Mouse (Mus musculus): ENCODE measurements at regions not wholly inside any gene's neighbourhood (a gene's known extent, or its start where the extent isn't known, plus 50 kb on each side); places are given as distances from the start of the nearest gene placed in this dataset.

- Histone ChIP-seq H3K27ac (ENCODE audit: low read length) (no peak overlapping the region), H3K36me3 (ENCODE audit: control insufficient read depth, insufficient read depth, low read length) (no peaks in the 10 kb centered on the region), H3K4me1 (ENCODE audit: control insufficient read depth, insufficient read depth, low read length) (0 out of 2 replicates have a peak, but pooled peaks cover 3% of the 10 kb centered on the region), H3K4me3 (ENCODE audit: low read depth, low read length) (no peak overlapping the region), H3K27me3 (ENCODE audit: control insufficient read depth, insufficient read depth, low read length) (no peaks in the 10 kb centered on the region), H3K9ac (replicated peaks; ENCODE audit: low read depth, low read length) (no peak overlapping the region), H3K9me3 (ENCODE audit: control insufficient read depth, low read depth, low read length) (no peaks in the 10 kb centered on the region), H3K4me2 (replicated peaks; ENCODE audit: low read depth, low read length) (no peak overlapping the region)
- ATAC-seq (ENCODE audit: insufficient number of reproducible peaks, insufficient read depth, low FRiP score, low read depth): no peak
- 74% methylated on average over 4 of the region's 4 CpGs for WGBS
These were observed 197.9 kb upstream of the Robo2 start for GRCm38 (mm10) chr16:74609564-74609963.

- Histone ChIP-seq H3K9me3 (ENCODE audit: control insufficient read depth, low read depth, low read length) (no peaks in the 10 kb centered on the region), H3K4me2 (replicated peaks; ENCODE audit: low read depth, low read length) (no peak overlapping the region), H3K27me3 (ENCODE audit: control insufficient read depth, insufficient read depth, low read length) (no peaks in the 10 kb centered on the region), H3K36me3 (ENCODE audit: control insufficient read depth, insufficient read depth, low read length) (no peaks in the 10 kb centered on the region), H3K4me3 (ENCODE audit: low read depth, low read length) (no peak overlapping the region), H3K4me1 (ENCODE audit: control insufficient read depth, insufficient read depth, low read length) (0 out of 2 replicates have a peak, but pooled peaks cover 2% of the 10 kb centered on the region), H3K9ac (replicated peaks; ENCODE audit: low read depth, low read length) (no peak overlapping the region), H3K27ac (ENCODE audit: low read length) (peak overlapping the region; percentile 74; the same call in 1 of the 2 replicates)
- 41% methylated on average over 1 of the region's 1 CpGs for WGBS
- peak; percentile 20; the same call in 1 of the 2 replicates for ATAC-seq (ENCODE audit: insufficient number of reproducible peaks, insufficient read depth, low FRiP score, low read depth)
These were observed 186.7 kb upstream of the Robo2 start for GRCm38 (mm10) chr16:74598361-74598760.

GRCm38 (mm10) chr16:74597735-74598340 is 186.2 kb upstream of the Robo2 start:
- peak; percentile 74; the same call in 1 of the 2 replicates for ATAC-seq (ENCODE audit: insufficient number of reproducible peaks, insufficient read depth, low FRiP score, low read depth)
- no peaks in the 10 kb centered on the region for H3K36me3 ChIP-seq (ENCODE audit: control insufficient read depth, insufficient read depth, low read length)
- 31% methylated on average over 4 of the region's 4 CpGs for WGBS
- H3K27me3 ChIP-seq (ENCODE audit: control insufficient read depth, insufficient read depth, low read length): no peaks in the 10 kb centered on the region
- 0 out of 2 replicates have a peak, but pooled peaks cover 2% of the 10 kb centered on the region for H3K4me1 ChIP-seq (ENCODE audit: control insufficient read depth, insufficient read depth, low read length)
- H3K4me3 ChIP-seq (ENCODE audit: low read depth, low read length): no peak overlapping the region
- peak overlapping the region; percentile 61; the same call in 1 of the 2 replicates for H3K27ac ChIP-seq (ENCODE audit: low read length)
- H3K4me2 ChIP-seq (replicated peaks; ENCODE audit: low read depth, low read length): no peak overlapping the region
- no peaks in the 10 kb centered on the region for H3K9me3 ChIP-seq (ENCODE audit: control insufficient read depth, low read depth, low read length)
- no peak overlapping the region for H3K9ac ChIP-seq (replicated peaks; ENCODE audit: low read depth, low read length)

GRCm38 (mm10) chr16:74591896-74592295 is 180.3 kb upstream of the Robo2 start:
- ATAC-seq (ENCODE audit: insufficient number of reproducible peaks, insufficient read depth, low FRiP score, low read depth): no peak
- H3K9me3 ChIP-seq (ENCODE audit: control insufficient read depth, low read depth, low read length): no peaks in the 10 kb centered on the region
- H3K4me1 ChIP-seq (ENCODE audit: control insufficient read depth, insufficient read depth, low read length): no peaks in the 10 kb centered on the region
- no peaks in the 10 kb centered on the region for H3K27me3 ChIP-seq (ENCODE audit: control insufficient read depth, insufficient read depth, low read length)
- H3K27ac ChIP-seq (ENCODE audit: low read length): no peak overlapping the region
- no peak overlapping the region for H3K4me3 ChIP-seq (ENCODE audit: low read depth, low read length)
- WGBS: 85% methylated on average over 4 of the region's 4 CpGs
- no peak overlapping the region for H3K9ac ChIP-seq (replicated peaks; ENCODE audit: low read depth, low read length)
- H3K36me3 ChIP-seq (ENCODE audit: control insufficient read depth, insufficient read depth, low read length): no peaks in the 10 kb centered on the region
- no peak overlapping the region for H3K4me2 ChIP-seq (replicated peaks; ENCODE audit: low read depth, low read length)

GRCm38 (mm10) chr16:74582645-74583423 is 171.2 kb upstream of the Robo2 start:
- WGBS: 84% methylated on average over 4 of the region's 4 CpGs
- H3K9me3 ChIP-seq (ENCODE audit: control insufficient read depth, low read depth, low read length): no peaks in the 10 kb centered on the region

GRCm38 (mm10) chr16:74548374-74548773 is 136.7 kb upstream of the Robo2 start:
- Histone ChIP-seq H3K9me3 (ENCODE audit: control insufficient read depth, low read depth, low read length) (no peaks in the 10 kb centered on the region), H3K4me2 (replicated peaks; ENCODE audit: low read depth, low read length) (no peak overlapping the region), H3K36me3 (ENCODE audit: control insufficient read depth, insufficient read depth, low read length) (no peaks in the 10 kb centered on the region), H3K27ac (ENCODE audit: low read length) (no peak overlapping the region), H3K27me3 (ENCODE audit: control insufficient read depth, insufficient read depth, low read length) (no peaks in the 10 kb centered on the region), H3K4me1 (ENCODE audit: control insufficient read depth, insufficient read depth, low read length) (no peaks in the 10 kb centered on the region), H3K4me3 (ENCODE audit: low read depth, low read length) (no peak overlapping the region), H3K9ac (replicated peaks; ENCODE audit: low read depth, low read length) (no peak overlapping the region)
- ATAC-seq (ENCODE audit: insufficient number of reproducible peaks, insufficient read depth, low FRiP score, low read depth): no peak
- 77% methylated on average over 5 of the region's 5 CpGs for WGBS

More at GRCm38 (mm10) chr16:74582645-74583423, 171.2 kb upstream of the Robo2 start:
- no peaks in the 10 kb centered on the region for H3K27me3 ChIP-seq (ENCODE audit: control insufficient read depth, insufficient read depth, low read length)
- no peak overlapping the region for H3K4me2 ChIP-seq (replicated peaks; ENCODE audit: low read depth, low read length)
- H3K27ac ChIP-seq (ENCODE audit: low read length): no peak overlapping the region
- H3K36me3 ChIP-seq (ENCODE audit: control insufficient read depth, insufficient read depth, low read length): no peaks in the 10 kb centered on the region
- no peak overlapping the region for H3K4me3 ChIP-seq (ENCODE audit: low read depth, low read length)
- H3K4me1 ChIP-seq (ENCODE audit: control insufficient read depth, insufficient read depth, low read length): no peaks in the 10 kb centered on the region
- no peak overlapping the region for H3K9ac ChIP-seq (replicated peaks; ENCODE audit: low read depth, low read length)
- ATAC-seq (ENCODE audit: insufficient number of reproducible peaks, insufficient read depth, low FRiP score, low read depth): no peak

GRCm38 (mm10) chr16:74530531-74530930 is 118.9 kb upstream of the Robo2 start:
- Histone ChIP-seq H3K27ac (ENCODE audit: low read length) (no peak overlapping the region), H3K4me3 (ENCODE audit: low read depth, low read length) (no peak overlapping the region), H3K9ac (replicated peaks; ENCODE audit: low read depth, low read length) (no peak overlapping the region), H3K36me3 (ENCODE audit: control insufficient read depth, insufficient read depth, low read length) (no peaks in the 10 kb centered on the region), H3K9me3 (ENCODE audit: control insufficient read depth, low read depth, low read length) (no peaks in the 10 kb centered on the region), H3K4me2 (replicated peaks; ENCODE audit: low read depth, low read length) (no peak overlapping the region), H3K27me3 (ENCODE audit: control insufficient read depth, insufficient read depth, low read length) (no peaks in the 10 kb centered on the region), H3K4me1 (ENCODE audit: control insufficient read depth, insufficient read depth, low read length) (no peaks in the 10 kb centered on the region)
- no peak for ATAC-seq (ENCODE audit: insufficient number of reproducible peaks, insufficient read depth, low FRiP score, low read depth)
- 69% methylated on average over 2 of the region's 2 CpGs for whole genome bisulfite sequencing

GRCm38 (mm10) chr16:74528245-74528644 is 116.6 kb upstream of the Robo2 start:
- Histone ChIP-seq H3K27me3 (ENCODE audit: control insufficient read depth, insufficient read depth, low read length) (no peaks in the 10 kb centered on the region), H3K4me1 (ENCODE audit: control insufficient read depth, insufficient read depth, low read length) (no peaks in the 10 kb centered on the region), H3K9me3 (ENCODE audit: control insufficient read depth, low read depth, low read length) (no peaks in the 10 kb centered on the region), H3K27ac (ENCODE audit: low read length) (no peak overlapping the region), H3K4me2 (replicated peaks; ENCODE audit: low read depth, low read length) (no peak overlapping the region), H3K9ac (replicated peaks; ENCODE audit: low read depth, low read length) (no peak overlapping the region), H3K36me3 (ENCODE audit: control insufficient read depth, insufficient read depth, low read length) (no peaks in the 10 kb centered on the region), H3K4me3 (ENCODE audit: low read depth, low read length) (no peak overlapping the region)
- no peak for ATAC-seq (ENCODE audit: insufficient number of reproducible peaks, insufficient read depth, low FRiP score, low read depth)
- 43% methylated on average over 3 of the region's 3 CpGs for WGBS

Measured in stomach, embryonic 14.5 days (tissue).